In the genomic region with DNA sequence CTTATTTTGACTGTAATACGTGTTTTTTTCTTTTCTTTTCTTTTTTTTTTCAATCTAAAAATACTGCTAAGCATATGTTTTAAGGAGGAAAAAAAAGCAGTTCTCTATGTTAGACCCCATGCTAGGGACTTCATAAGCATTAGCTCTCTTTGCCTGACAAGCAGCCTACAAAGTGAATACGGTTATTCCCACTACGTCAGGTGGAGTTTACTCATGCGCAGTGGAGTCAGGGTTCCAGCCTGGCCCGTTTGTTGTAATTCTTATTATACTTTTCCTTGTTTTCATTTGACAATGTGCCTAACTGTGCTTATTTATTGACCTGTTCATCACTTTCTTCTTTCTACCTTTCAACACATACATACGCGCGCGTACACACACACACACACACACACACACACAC, we compare ENCODE assay signal across 15 mouse cellular contexts. TPM values are rescaled to one million over a fixed set of nuclear protein-coding genes. Genes with fewer than 3 reads are reported as not detected.
A peak's percentile ranks its signal among the peaks of the same experiment; 100 is the strongest.
DNase-seq lines count a peak whose midpoint lies in the region; ATAC-seq lines count a peak whose summit lies in the region.
"Had no signal": no experiment of that assay in that cellular context is flagged by ENCODE, and none has a peak within 500 bp of the region (broad histone marks: within the 10 kb centered on the region; RNA-seq: fewer than 3 reads in every experiment).

No protein-coding gene starts in this region.

- intact Hi-C loops in left cerebral cortex, postnatal 25 days (cut with DNase I), result no loop called here

- no peaks in the 10 kb centered on the region for H3K36me3 ChIP-seq in neural tube, embryonic 13.5 days
- H3K36me3 ChIP-seq: embryonic facial prominence, embryonic 12.5 days; heart, embryonic 13.5 days had no signal

- peak overlapping the region; percentile 77 for H3K27ac ChIP-seq in neural tube, embryonic 13.5 days (replicated peaks)
- H3K27ac ChIP-seq: embryonic facial prominence, embryonic 12.5 days; heart, embryonic 13.5 days had no signal

- no peak for DNase-seq in frontal cortex, postnatal 14 days (ENCODE audit: low spot score in 2 of 2)
- peak; percentile 10 to 31 for DNase-seq in left cerebral cortex, postnatal 25 days (ENCODE audit: low spot score in 2 of 2)
- DNase-seq in left cerebral cortex, adult 8-10 months (ENCODE audit: low spot score in 2 of 2), result no peak
- DNase-seq in neural tube, embryonic 10.5 days (ENCODE audit: extremely low spot score, low spot score), result no peak
- DNase-seq in telencephalon, adult 2 months (ENCODE audit: low read depth, low spot score), result peak; percentile 13
- DNase-seq: adrenal gland, postnatal 10 days; gastrocnemius, postnatal 36 days; heart, adult 11 months; heart, postnatal 36 days had no signal

- no peaks in the 10 kb centered on the region for H3K9me3 ChIP-seq in neural tube, embryonic 13.5 days
- H3K9me3 ChIP-seq: embryonic facial prominence, embryonic 12.5 days; heart, embryonic 13.5 days had no signal

- H3K4me2 ChIP-seq in neural tube, embryonic 13.5 days, result no peak overlapping the region
- H3K4me2 ChIP-seq: embryonic facial prominence, embryonic 12.5 days; heart, embryonic 13.5 days had no signal

- peak; percentile 83 for ATAC-seq in frontal cortex, adult (ENCODE audit: low TSS enrichment)
- ATAC-seq in neural tube, embryonic 13.5 days (ENCODE audit: low read depth), result no peak

- H3K27me3 ChIP-seq in neural tube, embryonic 13.5 days, result no peaks in the 10 kb centered on the region
- H3K27me3 ChIP-seq: embryonic facial prominence, embryonic 12.5 days; heart, embryonic 13.5 days had no signal

- H3K4me3 ChIP-seq in neural tube, embryonic 13.5 days, result no peak overlapping the region
- H3K4me3 ChIP-seq: embryonic facial prominence, embryonic 12.5 days; heart, embryonic 13.5 days had no signal

- WGBS in neural tube, embryonic 13.5 days, result 74% methylated on average over 9 of the region's 9 CpGs

- H3K4me1 ChIP-seq in neural tube, embryonic 13.5 days (replicated peaks), result peaks cover 41% of the 10 kb centered on the region
- H3K4me1 ChIP-seq: heart, embryonic 13.5 days had no signal

- H3K9ac ChIP-seq in neural tube, embryonic 13.5 days, result no peak overlapping the region
- H3K9ac ChIP-seq: embryonic facial prominence, embryonic 12.5 days; heart, embryonic 13.5 days had no signal

RNA-seq across cellular contexts. Expression of a gene that starts 43.8 kb away (rescaled TPM):
- 100 to 1,000 TPM; 233 to 238 TPM for total RNA-seq in left cerebral cortex, postnatal 25 days (2021)
- total RNA-seq in left cerebral cortex, adult 8-10 months (2022), result 100 to 1,000 TPM; 127 to 173 (median 158) TPM
- 580 and 599 TPM in 2 replicates for polyA plus RNA-seq in neural tube, embryonic 13.5 days (2015; fragmentation: Nextera tagmentation; extraction: Ambion mirVana)
- total RNA-seq: gastrocnemius, postnatal 36 days; MEL had no signal
- polyA plus RNA-seq: C2C12 had no signal

Comparison
In these comparisons a context has a peak if more than half of its experiments do, and no peak if none do; other contexts are left out.
1. DNase-seq: peak in left cerebral cortex, postnatal 25 days (2 of 2) and telencephalon, adult 2 months (single experiment); none in frontal cortex, postnatal 14 days (0 of 2), left cerebral cortex, adult 8-10 months (0 of 2) and neural tube, embryonic 10.5 days (single experiment).